Mouse (Mus musculus) heart, postnatal 36 days (tissue): ENCODE measurements around the gene Abcb5. TPM values are rescaled to one million over a fixed set of nuclear protein-coding genes. Genes with fewer than 3 reads are reported as not detected.
A peak's percentile ranks its signal among the peaks of the same experiment; 100 is the strongest.

ENCODE experiments used
- DNase-seq, 2 experiments: peaks; one replicate each; pipeline ENCODE4 v3.0.0; 2021 to 2022
- intact Hi-C: fragments of 180-260 bp; cut with DNase I; formaldehyde crosslinking; loops from one replicate; pipeline ENCODE4 v1.15.1; 2025
- total RNA-seq, 2 experiments: library from RNA; stranded (reverse); gene quantifications; 2 replicates each; pipeline ENCODE4 v1.2.3; 2021

The Abcb5 gene
- total RNA-seq, 2 experiments from 2014 or later = not detected

GRCm38 (mm10) chr12:118849203-118849861 is 116.9 kb downstream of the Abcb5 start:
- intact Hi-C loops = loop anchor here (10.0 kb wide), 1 partner anchor 545 kb away; the partner anchor contains the start of gene Sp4

GRCm38 (mm10) chr12:118848496-118849202 is 117.6 kb downstream of the Abcb5 start:
- DNase-seq = peak in 1 of 2 experiments; percentile 17
- intact Hi-C loops = loop anchor here (10.0 kb wide), 1 partner anchor 544 kb away; the partner anchor contains the start of gene Sp4

More at GRCm38 (mm10) chr12:118849203-118849861, 116.9 kb downstream of the Abcb5 start:
- no peak for DNase-seq

GRCm38 (mm10) chr12:118847861-118848495 is 118.2 kb downstream of the Abcb5 start:
- DNase-seq = no peak
- intact Hi-C loops = loop anchor here (10.0 kb wide), 1 partner anchor 543 kb away; the partner anchor contains the start of gene Sp4

- intact Hi-C loops = loop anchor here (10.0 kb wide), 1 partner anchor 543 kb away; the partner anchor contains the start of gene Sp4
- no peak for DNase-seq
These were observed 118.8 kb downstream of the Abcb5 start for GRCm38 (mm10) chr12:118847381-118847780.

GRCm38 (mm10) chr12:118846649-118847321 is 119.4 kb downstream of the Abcb5 start:
- DNase-seq = no peak
- intact Hi-C loops = loop anchor here (10.0 kb wide), 1 partner anchor 542 kb away; the partner anchor contains the start of gene Sp4

- intact Hi-C loops = loop anchor here (10.0 kb wide), 1 partner anchor 541 kb away; the partner anchor contains the start of gene Sp4
- DNase-seq = no peak
These were observed 120.0 kb downstream of the Abcb5 start, which contains the start of gene Sp8 for GRCm38 (mm10) chr12:118846221-118846620. Gene Sp8, plus strand, starts transcription at chr12:118846329.

- intact Hi-C loops = loop anchor here (10.0 kb wide), 1 partner anchor 541 kb away; the partner anchor contains the start of gene Sp4
These were observed 120.9 kb downstream of the Abcb5 start for GRCm38 (mm10) chr12:118845351-118845750.

GRCm38 (mm10) chr12:118844841-118845240 is 121.4 kb downstream of the Abcb5 start:
- DNase-seq = no peak
- intact Hi-C loops = loop anchor here (10.0 kb wide), 1 partner anchor 540 kb away; the partner anchor contains the start of gene Sp4

More at GRCm38 (mm10) chr12:118845351-118845750, 120.9 kb downstream of the Abcb5 start:
- no peak for DNase-seq

GRCm38 (mm10) chr12:118844111-118844510 is 122.1 kb downstream of the Abcb5 start:
- intact Hi-C loops = loop anchor here (10.0 kb wide), 1 partner anchor 539 kb away; the partner anchor contains the start of gene Sp4
- no peak for DNase-seq

- no peak for DNase-seq
- intact Hi-C loops = loop anchor here (10.0 kb wide), 1 partner anchor 538 kb away; the partner anchor contains the start of gene Sp4
These were observed 123.4 kb downstream of the Abcb5 start for GRCm38 (mm10) chr12:118842671-118843411.

- intact Hi-C loops = loop anchor here (10.0 kb wide), 1 partner anchor 537 kb away; the partner anchor contains the start of gene Sp4
- no peak for DNase-seq
These were observed 124.2 kb downstream of the Abcb5 start for GRCm38 (mm10) chr12:118841971-118842550.

- intact Hi-C loops = loop anchor here (10.0 kb wide), 1 partner anchor 537 kb away; the partner anchor contains the start of gene Sp4
- no peak for DNase-seq
These were observed 124.8 kb downstream of the Abcb5 start for GRCm38 (mm10) chr12:118841381-118841922.

GRCm38 (mm10) chr12:118840861-118841260 is 125.4 kb downstream of the Abcb5 start:
- no peak for DNase-seq
- intact Hi-C loops = loop anchor here (10.0 kb wide), 1 partner anchor 536 kb away; the partner anchor contains the start of gene Sp4

GRCm38 (mm10) chr12:118840301-118840700 is 125.9 kb downstream of the Abcb5 start:
- DNase-seq = no peak
- intact Hi-C loops = loop anchor here (10.0 kb wide), 1 partner anchor 536 kb away; the partner anchor contains the start of gene Sp4

GRCm38 (mm10) chr12:118839398-118839797 is 126.8 kb downstream of the Abcb5 start:
- intact Hi-C loops = loop anchor here (5.0 to 10.0 kb wide), 2 partner anchors 382 to 645 kb away; partner anchors contain the start of gene Dnah11
- no peak for DNase-seq

- intact Hi-C loops = loop anchor here (5.0 to 10.0 kb wide), 2 partner anchors 381 to 643 kb away; partner anchors contain the start of gene Dnah11
- no peak for DNase-seq
These were observed 128.0 kb downstream of the Abcb5 start for GRCm38 (mm10) chr12:118838260-118838659.

- DNase-seq = no peak
- intact Hi-C loops = loop anchor here (5.0 to 10.0 kb wide), 2 partner anchors 380 to 643 kb away; partner anchors contain the start of gene Dnah11
These were observed 128.9 kb downstream of the Abcb5 start for GRCm38 (mm10) chr12:118837361-118837760.
